Mouse (Mus musculus): ENCODE results near the gene Slc39a11. TPM values are rescaled to one million over a fixed set of nuclear protein-coding genes. Genes with fewer than 3 reads are reported as not detected.

The Slc39a11 gene
- polyA plus RNA-seq, 1 experiment from 2014 or later, result 11.9 TPM

GRCm38 (mm10) chr11:113510969-113511625 is 138.8 kb downstream of the Slc39a11 start:
- no peak overlapping the region for H3K4me3 ChIP-seq (ENCODE audit: low read length)
- H3K9ac ChIP-seq (ENCODE audit: low read length), result no peak overlapping the region
- WGBS, result 57% methylated on average over 11 of the region's 11 CpGs
- H3K27ac ChIP-seq (ENCODE audit: low read length), result no peak overlapping the region
- H3K4me2 ChIP-seq (ENCODE audit: low read depth, low read length), result no peak overlapping the region
- H3K9me3 ChIP-seq (replicated peaks; ENCODE audit: control insufficient read depth, low read length), result no peaks in the 10 kb centered on the region
- H3K36me3 ChIP-seq (ENCODE audit: control insufficient read depth, insufficient read depth), result no peaks in the 10 kb centered on the region
- ATAC-seq (replicated peaks; ENCODE audit: extremely low read depth, insufficient read depth, low FRiP score), result no peak
- no peaks in the 10 kb centered on the region for H3K27me3 ChIP-seq (ENCODE audit: control insufficient read depth, insufficient read depth, low read length)
- peaks cover 6% of the 10 kb centered on the region; the same call in 1 of the 2 replicates for H3K4me1 ChIP-seq (ENCODE audit: control insufficient read depth, insufficient read depth, low read length)

DNA sequence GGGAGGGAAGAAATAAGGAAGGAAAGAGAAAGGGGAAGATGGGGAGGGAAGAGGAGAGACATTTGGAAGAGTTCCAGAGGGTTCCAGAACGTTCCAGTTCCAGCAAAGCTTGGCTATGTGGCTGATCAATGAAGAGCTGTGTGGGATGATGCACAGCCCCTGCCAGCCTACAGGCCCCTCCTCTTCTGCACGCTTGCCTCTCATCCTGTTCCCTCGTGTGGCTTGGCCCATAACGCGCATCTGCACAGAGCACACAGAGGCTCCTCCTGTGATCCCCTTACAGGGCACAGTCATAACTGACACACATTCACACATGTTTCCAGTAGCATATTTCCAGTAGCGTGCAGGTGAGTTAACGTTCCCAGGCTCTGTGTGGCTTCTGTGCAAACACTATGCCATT is 139.6 kb downstream of the Slc39a11 start:
- 59% methylated on average over 7 of the region's 7 CpGs for WGBS

DNA sequence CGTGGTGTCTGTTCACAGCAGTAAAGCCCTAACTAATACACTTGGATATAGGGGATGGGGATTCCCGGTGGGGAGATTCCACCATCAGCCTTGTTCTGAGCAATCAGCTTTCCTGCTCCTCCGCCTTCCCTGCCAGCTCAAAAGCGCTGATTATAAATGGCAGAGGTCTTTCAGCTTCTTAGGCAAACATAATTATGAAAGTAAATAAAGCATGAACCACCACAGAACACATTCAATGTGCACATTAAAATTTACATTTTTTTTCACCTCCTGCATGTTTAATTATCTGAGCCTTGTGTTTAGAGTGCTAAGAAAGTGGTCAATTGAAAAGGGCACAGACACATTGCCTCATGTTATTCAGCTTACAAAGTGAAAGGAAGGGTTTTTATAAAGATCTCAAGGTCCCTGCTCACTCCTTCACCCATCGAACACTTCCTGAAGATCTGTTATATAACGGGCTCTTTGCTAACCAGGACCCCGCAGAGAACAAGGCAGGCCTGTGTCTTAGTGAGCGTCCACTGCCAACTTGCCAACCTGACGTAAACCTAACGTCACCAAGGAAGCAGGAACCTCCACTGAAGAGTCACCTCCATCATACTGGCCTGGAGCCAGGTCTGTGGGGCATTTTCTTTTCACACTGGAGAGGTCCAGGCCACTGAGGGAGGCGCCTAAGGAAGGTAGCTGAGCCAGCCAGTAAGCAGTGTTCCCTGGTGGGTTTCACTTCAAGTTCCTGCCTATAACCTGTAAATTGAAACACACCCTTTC is 142.0 kb downstream of the Slc39a11 start:
- Histone ChIP-seq H3K4me1 (ENCODE audit: control insufficient read depth, insufficient read depth, low read length) (peaks cover 4% of the 10 kb centered on the region; the same call in 1 of the 2 replicates), H3K36me3 (ENCODE audit: control insufficient read depth, insufficient read depth) (no peaks in the 10 kb centered on the region), H3K27me3 (ENCODE audit: control insufficient read depth, insufficient read depth, low read length) (no peaks in the 10 kb centered on the region), H3K4me2 (ENCODE audit: low read depth, low read length) (no peak overlapping the region), H3K4me3 (ENCODE audit: low read length) (no peak overlapping the region), H3K9ac (ENCODE audit: low read length) (no peak overlapping the region), H3K9me3 (replicated peaks; ENCODE audit: control insufficient read depth, low read length) (no peaks in the 10 kb centered on the region), H3K27ac (ENCODE audit: low read length) (no peak overlapping the region)
- no peak for ATAC-seq (replicated peaks; ENCODE audit: extremely low read depth, insufficient read depth, low FRiP score)
- WGBS, result 76% methylated on average over 11 of the region's 11 CpGs

More for the DNA sequence above, 139.6 kb downstream of the Slc39a11 start:
- no peak overlapping the region for H3K4me3 ChIP-seq (ENCODE audit: low read length)
- no peaks in the 10 kb centered on the region for H3K27me3 ChIP-seq (ENCODE audit: control insufficient read depth, insufficient read depth, low read length)
- H3K4me1 ChIP-seq (ENCODE audit: control insufficient read depth, insufficient read depth, low read length), result peaks cover 6% of the 10 kb centered on the region; the same call in 1 of the 2 replicates
- no peak overlapping the region for H3K27ac ChIP-seq (ENCODE audit: low read length)
- H3K36me3 ChIP-seq (ENCODE audit: control insufficient read depth, insufficient read depth), result no peaks in the 10 kb centered on the region
- ATAC-seq (replicated peaks; ENCODE audit: extremely low read depth, insufficient read depth, low FRiP score), result no peak
- H3K4me2 ChIP-seq (ENCODE audit: low read depth, low read length), result no peak overlapping the region
- no peaks in the 10 kb centered on the region for H3K9me3 ChIP-seq (replicated peaks; ENCODE audit: control insufficient read depth, low read length)
- no peak overlapping the region for H3K9ac ChIP-seq (ENCODE audit: low read length)

GRCm38 (mm10) chr11:113505551-113506160 is 144.2 kb downstream of the Slc39a11 start:
- WGBS, result 85% methylated on average over 12 of the region's 12 CpGs
- Histone ChIP-seq H3K27ac (ENCODE audit: low read length) (no peak overlapping the region), H3K27me3 (ENCODE audit: control insufficient read depth, insufficient read depth, low read length) (no peaks in the 10 kb centered on the region; the same call in 1 of the 2 replicates), H3K4me1 (ENCODE audit: control insufficient read depth, insufficient read depth, low read length) (no peaks in the 10 kb centered on the region), H3K9me3 (replicated peaks; ENCODE audit: control insufficient read depth, low read length) (no peaks in the 10 kb centered on the region), H3K4me3 (ENCODE audit: low read length) (no peak overlapping the region), H3K4me2 (ENCODE audit: low read depth, low read length) (no peak overlapping the region), H3K36me3 (ENCODE audit: control insufficient read depth, insufficient read depth) (no peaks in the 10 kb centered on the region), H3K9ac (ENCODE audit: low read length) (no peak overlapping the region)
- ATAC-seq (replicated peaks; ENCODE audit: extremely low read depth, insufficient read depth, low FRiP score), result no peak

- H3K4me1 ChIP-seq (ENCODE audit: control insufficient read depth, insufficient read depth, low read length), result no peaks in the 10 kb centered on the region
- H3K36me3 ChIP-seq (ENCODE audit: control insufficient read depth, insufficient read depth), result no peaks in the 10 kb centered on the region
- no peak overlapping the region for H3K9ac ChIP-seq (ENCODE audit: low read length)
- H3K4me2 ChIP-seq (ENCODE audit: low read depth, low read length), result no peak overlapping the region
- WGBS, result 51% methylated on average over 11 of the region's 11 CpGs
- no peaks in the 10 kb centered on the region for H3K9me3 ChIP-seq (replicated peaks; ENCODE audit: control insufficient read depth, low read length)
- H3K4me3 ChIP-seq (ENCODE audit: low read length), result no peak overlapping the region
- no peak overlapping the region for H3K27ac ChIP-seq (ENCODE audit: low read length)
- H3K27me3 ChIP-seq (ENCODE audit: control insufficient read depth, insufficient read depth, low read length), result no peaks in the 10 kb centered on the region; the same call in 1 of the 2 replicates
- ATAC-seq (replicated peaks; ENCODE audit: extremely low read depth, insufficient read depth, low FRiP score), result no peak
Observed at GRCm38 (mm10) chr11:113504459-113505062, 145.3 kb downstream of the Slc39a11 start.

- no peak overlapping the region for H3K9ac ChIP-seq (ENCODE audit: low read length)
- H3K27ac ChIP-seq (ENCODE audit: low read length), result no peak overlapping the region
- H3K9me3 ChIP-seq (replicated peaks; ENCODE audit: control insufficient read depth, low read length), result no peaks in the 10 kb centered on the region
- no peaks in the 10 kb centered on the region; the same call in 1 of the 2 replicates for H3K27me3 ChIP-seq (ENCODE audit: control insufficient read depth, insufficient read depth, low read length)
- H3K4me1 ChIP-seq (ENCODE audit: control insufficient read depth, insufficient read depth, low read length), result no peaks in the 10 kb centered on the region
- no peak for ATAC-seq (replicated peaks; ENCODE audit: extremely low read depth, insufficient read depth, low FRiP score)
- no peaks in the 10 kb centered on the region for H3K36me3 ChIP-seq (ENCODE audit: control insufficient read depth, insufficient read depth)
- 73% methylated on average over 6 of the region's 6 CpGs for WGBS
- H3K4me3 ChIP-seq (ENCODE audit: low read length), result no peak overlapping the region
- no peak overlapping the region for H3K4me2 ChIP-seq (ENCODE audit: low read depth, low read length)
Observed at GRCm38 (mm10) chr11:113502968-113503367, 146.9 kb downstream of the Slc39a11 start.

DNA sequence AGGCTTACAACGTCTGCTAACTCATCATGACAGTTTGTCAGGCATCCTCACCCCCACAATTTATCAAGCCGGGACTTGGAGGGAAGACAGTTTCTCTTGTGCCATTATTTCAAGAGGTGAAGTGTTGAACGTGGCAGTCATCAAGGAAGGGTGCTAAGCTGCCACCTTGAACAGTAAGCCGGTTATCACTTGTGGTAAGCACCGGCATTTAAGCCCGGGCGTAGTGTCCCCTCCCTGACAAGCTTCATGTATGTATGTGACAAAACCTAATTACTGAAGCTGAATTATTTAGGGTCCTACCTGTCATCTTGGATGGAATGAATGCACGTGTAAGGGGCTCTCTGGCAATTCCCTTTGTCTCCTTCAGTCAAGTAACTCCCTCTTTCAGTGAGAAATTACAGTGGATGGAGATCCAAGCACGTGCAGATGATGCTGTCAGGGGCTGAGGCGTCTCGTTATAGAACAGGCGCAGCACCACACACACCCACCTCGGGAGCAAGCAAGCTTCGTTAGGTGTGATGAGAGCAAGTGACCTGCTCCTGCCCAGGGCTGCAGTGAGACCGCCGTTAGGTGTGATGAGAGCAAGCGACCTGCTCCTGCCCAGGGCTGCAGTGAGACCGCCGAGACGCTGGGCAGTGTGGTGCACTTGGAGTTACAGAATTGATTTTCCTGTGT is 149.1 kb downstream of the Slc39a11 start:
- WGBS, result 65% methylated on average over 20 of the region's 20 CpGs
- no peak overlapping the region for H3K9ac ChIP-seq (ENCODE audit: low read length)
- no peak overlapping the region for H3K4me3 ChIP-seq (ENCODE audit: low read length)

GRCm38 (mm10) chr11:113498889-113499288 is 151.0 kb downstream of the Slc39a11 start:
- Histone ChIP-seq H3K4me3 (ENCODE audit: low read length) (no peak overlapping the region), H3K9me3 (replicated peaks; ENCODE audit: control insufficient read depth, low read length) (no peaks in the 10 kb centered on the region), H3K27me3 (ENCODE audit: control insufficient read depth, insufficient read depth, low read length) (no peaks in the 10 kb centered on the region; the same call in 1 of the 2 replicates), H3K27ac (ENCODE audit: low read length) (no peak overlapping the region), H3K9ac (ENCODE audit: low read length) (no peak overlapping the region), H3K4me2 (ENCODE audit: low read depth, low read length) (no peak overlapping the region), H3K36me3 (ENCODE audit: control insufficient read depth, insufficient read depth) (no peaks in the 10 kb centered on the region), H3K4me1 (ENCODE audit: control insufficient read depth, insufficient read depth, low read length) (no peaks in the 10 kb centered on the region)
- ATAC-seq (replicated peaks; ENCODE audit: extremely low read depth, insufficient read depth, low FRiP score), result no peak
- 57% methylated on average over 9 of the region's 9 CpGs for WGBS

More for the DNA sequence above, 149.1 kb downstream of the Slc39a11 start:
- Histone ChIP-seq H3K27ac (ENCODE audit: low read length) (no peak overlapping the region), H3K27me3 (ENCODE audit: control insufficient read depth, insufficient read depth, low read length) (no peaks in the 10 kb centered on the region; the same call in 1 of the 2 replicates), H3K4me2 (ENCODE audit: low read depth, low read length) (no peak overlapping the region), H3K4me1 (ENCODE audit: control insufficient read depth, insufficient read depth, low read length) (no peaks in the 10 kb centered on the region), H3K9me3 (replicated peaks; ENCODE audit: control insufficient read depth, low read length) (no peaks in the 10 kb centered on the region), H3K36me3 (ENCODE audit: control insufficient read depth, insufficient read depth) (no peaks in the 10 kb centered on the region)
- no peak for ATAC-seq (replicated peaks; ENCODE audit: extremely low read depth, insufficient read depth, low FRiP score)

Data from heart, embryonic 16.5 days (tissue).